8 mouse cellular contexts compared by ENCODE assay signal in genomic region chr9:103013366-103013765, GRCm38 (mm10). TPM values are rescaled to one million over a fixed set of nuclear protein-coding genes. Genes with fewer than 3 reads are reported as not detected.
DNase-seq lines count a peak whose midpoint lies in the region; ATAC-seq and TF ChIP-seq lines count a peak whose summit lies in the region.

No protein-coding gene starts in this region.

- TF ChIP-seq POLR2A in CH12.LX (IDR thresholded peaks at IDR 0.05; ENCODE audit: low read depth, low read length) = no peak
- no peak for TF ChIP-seq POLR2A in embryonic fibroblast, embryonic 13.5 days (IDR thresholded peaks at IDR 0.05; ENCODE audit: low read depth, low read length)

- no peak for TF ChIP-seq EP300 in CH12.LX (IDR thresholded peaks at IDR 0.05; ENCODE audit: low read length)

- no peak overlapping the region for H3K4me3 ChIP-seq in CH12.LX (replicated peaks in 1 of 3; ENCODE audit: low read depth in 2 of 3, low read length in 2 of 3, poor library complexity in 1 of 3)
- no peak overlapping the region for H3K4me3 ChIP-seq in embryonic fibroblast, embryonic 13.5 days (ENCODE audit: insufficient read depth, low read length)

- TF ChIP-seq CTCF in CH12.LX (conservative IDR thresholded peaks at IDR 0.05 in 1 of 2, IDR thresholded peaks at IDR 0.05 in 1 of 2; ENCODE audit: low read depth in 2 of 2, low read length in 2 of 2) = peak; percentile 38 to 71; a peak in 3 of 4 replicates
- 0 out of 2 replicates have a peak, but pooled peaks have one; percentile 27 for TF ChIP-seq CTCF in embryonic fibroblast, embryonic 13.5 days (IDR thresholded peaks at IDR 0.05; ENCODE audit: borderline replicate concordance, insufficient read depth, low read length)

- H3K27ac ChIP-seq in CH12.LX (ENCODE audit: insufficient read depth, low read depth) = no peak overlapping the region
- H3K27ac ChIP-seq in embryonic fibroblast, embryonic 13.5 days (ENCODE audit: insufficient read depth, low read length) = no peak overlapping the region

- dilution Hi-C loops in CH12.LX (cut with MboI; ENCODE audit: extremely low pct_ligation_motif_present, extremely low pct_unique_long_range_greater_than_20kb, low sequenced_read_pairs) = no loop called here

- peak; percentile 48 for TF ChIP-seq RAD21 in CH12.LX (IDR thresholded peaks at IDR 0.05; ENCODE audit: low read depth, low read length)

- peak; percentile 48 to 73 for DNase-seq in heart, postnatal 10 days
- DNase-seq in heart, postnatal 25 days (ENCODE audit: low spot score) = no peak
- DNase-seq in CH12.LX (ENCODE audit: extremely low read depth) = peak; percentile 42
- DNase-seq in adrenal gland, postnatal 36 days = peak; percentile 70 to 85
- peak; percentile 13 for DNase-seq in layer of hippocampus, adult 9-10 months (ENCODE audit: low spot score)
- peak; percentile 59 for DNase-seq in thymus, postnatal 4 days

- in situ Hi-C loops in CH12.LX (cut with MboI; ENCODE audit: low pct_ligation_motif_present, low pct_unique_long_range_greater_than_20kb, low sequenced_read_pairs) = no loop called here

- no peaks in the 10 kb centered on the region for H3K36me3 ChIP-seq in CH12.LX (replicated peaks in 1 of 2; ENCODE audit: control insufficient read depth in 1 of 2, insufficient read depth in 1 of 2, low read length in 1 of 2)

- H3K9ac ChIP-seq in CH12.LX (ENCODE audit: insufficient read depth, low read depth) = no peak overlapping the region

- no peaks in the 10 kb centered on the region for H3K79me2 ChIP-seq in CH12.LX (replicated peaks; ENCODE audit: control insufficient read depth, extremely low read depth, insufficient read depth, poor library complexity, severe bottlenecking)

- peaks cover 16% of the 10 kb centered on the region for H3K27me3 ChIP-seq in CH12.LX (replicated peaks)

- H3K9me3 ChIP-seq in CH12.LX (replicated peaks; ENCODE audit: low read length) = no peaks in the 10 kb centered on the region

- ATAC-seq in megakaryocyte-erythroid progenitor cell, adult 5-6 weeks (replicated peaks; ENCODE audit: low FRiP score, low TSS enrichment, poor library complexity, severe bottlenecking) = peak; percentile 57; the same call in 1 of the 2 replicates

- intact Hi-C loops in heart, postnatal 10 days (cut with DNase I) = loop anchor here (5.0 kb wide), 2 partner anchors 79 to 289 kb away; no protein-coding TSS in a partner anchor
- intact Hi-C loops in heart, postnatal 25 days (cut with DNase I) = loop anchor here (5.0 kb wide), 1 partner anchor 79 kb away; no protein-coding TSS in a partner anchor

- H3K4me2 ChIP-seq in CH12.LX (ENCODE audit: insufficient read depth, low read depth, poor library complexity, severe bottlenecking) = no peak overlapping the region

- peaks cover 2 to 5% of the 10 kb centered on the region in 2 experiments; a peak in 3 of 4 replicates for H3K4me1 ChIP-seq in CH12.LX (ENCODE audit: control insufficient read depth in 1 of 2, insufficient read depth in 2 of 2)
- no peaks in the 10 kb centered on the region for H3K4me1 ChIP-seq in embryonic fibroblast, embryonic 13.5 days (ENCODE audit: control insufficient read depth, insufficient read depth, low read length)

TF ChIP-seq in CH12.LX, 34 proteins besides CTCF, POLR2A, EP300 and RAD21:
- TF ChIP-seq CHD1 (IDR thresholded peaks at IDR 0.05; ENCODE audit: low read depth, low read length) (no peak), SMC3 (IDR thresholded peaks at IDR 0.05; ENCODE audit: low read depth, low read length) (peak; percentile 58)

RNA-seq across cellular contexts. Expression of gene Slco2a1, which starts 24.9 kb away (rescaled TPM):
- total RNA-seq in heart, postnatal 10 days (2021) = 1 to 10 TPM; 8.5 to 10.0 TPM
- 1 to 10 TPM; 4.8 to 5.6 TPM for total RNA-seq in heart, postnatal 25 days (2021)
- total RNA-seq in CH12.LX (2012; rRNA removed) = not detected in 2 replicates
- total RNA-seq in CH12.LX (2014; rRNA removed) = not detected in 2 replicates
- polyA plus RNA-seq in CH12.LX (2012; ENCODE audit: insufficient read length, low read depth) = 0.14 and 0.16 TPM in 2 replicates
- 1 to 10 TPM; 3.2 to 3.7 TPM for total RNA-seq in adrenal gland, postnatal 36 days (2021)
- 9.1 and 14.3 TPM in 2 replicates for polyA plus RNA-seq in embryonic fibroblast, embryonic 13.5 days (2011; ENCODE audit: insufficient read length, low read depth, missing spikeins)
- total RNA-seq in megakaryocyte-erythroid progenitor cell, adult 5-6 weeks (2014; fragmentation: Nextera tagmentation) = not detected in 2 replicates
- total RNA-seq in megakaryocyte-erythroid progenitor cell, adult 5-6 weeks (2017) = not detected in 2 replicates

Comparison
In these comparisons a context has a peak if more than half of its experiments do, and no peak if none do; other contexts are left out.
1. RNA of gene Slco2a1, which starts 24.9 kb away (total RNA-seq): 8.5 to 10.0 TPM in heart, postnatal 10 days, 4.8 to 5.6 TPM in heart, postnatal 25 days and 3.2 to 3.7 TPM in adrenal gland, postnatal 36 days; not detected in CH12.LX and not detected in megakaryocyte-erythroid progenitor cell, adult 5-6 weeks; every median in the first group is over 4 times any median in the second.